Mouse (Mus musculus): ENCODE data around the gene Tesc.

DNA sequence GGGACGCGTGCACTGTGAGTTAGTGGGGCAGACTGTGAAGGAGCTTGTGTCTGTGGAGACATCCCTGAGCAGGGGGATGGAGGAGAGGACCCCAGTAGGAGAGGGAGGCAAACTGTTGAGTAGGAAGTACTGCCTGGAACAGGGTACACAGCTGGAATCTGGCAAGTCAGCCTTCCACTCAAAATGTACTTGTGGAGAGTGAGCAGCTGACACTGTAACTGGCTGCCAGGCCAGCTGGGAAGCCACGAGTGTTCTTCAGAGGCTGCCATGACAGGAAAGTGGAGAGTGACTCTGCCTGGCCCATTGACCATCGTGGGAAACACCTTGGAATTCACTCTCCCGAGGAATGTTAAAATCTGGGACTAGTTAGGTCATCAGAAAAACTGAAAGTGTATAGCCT lies 45.6 kb upstream of the Tesc start:
- TF ChIP-seq CTCF (IDR thresholded peaks at IDR 0.05; ENCODE audit: low read depth, low read length) (no peak), POLR2A (IDR thresholded peaks at IDR 0.05; ENCODE audit: borderline replicate concordance, low read depth, low read length) (no peak)
